Mouse (Mus musculus): ENCODE measurements around the gene Tusc2.

- TF ChIP-seq CTCF (IDR thresholded peaks at IDR 0.05; ENCODE audit: control insufficient read depth, insufficient read depth, low read length) (no peak), POLR2A (IDR thresholded peaks at IDR 0.05; ENCODE audit: borderline replicate concordance, control insufficient read depth, low read depth, low read length) (no peak)
Observed at GRCm38 (mm10) chr9:107587833-107588639, 25.0 kb downstream of the Tusc2 start.

Measured in bone marrow, adult 2 months (tissue).